Mouse (Mus musculus): ENCODE data around the gene Clec4b1. TPM values are rescaled to one million over a fixed set of nuclear protein-coding genes. Genes with fewer than 3 reads are reported as not detected.
"Not testable (repeated sequence)": the region's sequence is repeated elsewhere in the genome, so short reads cannot be mapped to it uniquely, and the experiment has no call there.

Clec4b1 gene
- not detected in 2 replicates for polyA plus RNA-seq (2014; fragmentation: Nextera tagmentation; extraction: Ambion mirVana)

- Histone ChIP-seq H3K36me3 (ENCODE audit: control insufficient read depth, insufficient read depth, low read length) (no peaks in the 10 kb centered on the region), H3K9ac (replicated peaks; ENCODE audit: low read depth, low read length) (no peak within 1 kb of the TSS), H3K27ac (ENCODE audit: low read depth, low read length) (no peak within 1 kb of the TSS), H3K4me3 (ENCODE audit: low read depth, low read length) (no peak within 1 kb of the TSS), H3K4me1 (ENCODE audit: control insufficient read depth, insufficient read depth, low read length) (no peaks in the 10 kb centered on the region), H3K9me3 (ENCODE audit: control insufficient read depth, low read length) (no peaks in the 10 kb centered on the region; the same call in 1 of the 2 replicates), H3K27me3 (ENCODE audit: control insufficient read depth, insufficient read depth, low read length) (no peaks in the 10 kb centered on the region), H3K4me2 (ENCODE audit: low read depth, low read length) (no peak within 1 kb of the TSS)
- ATAC-seq (ENCODE audit: low read depth) = no peak
- 89% methylated on average over 2 of the region's 2 CpGs for WGBS
Observed at GRCm38 (mm10) chr6:123049742-123050372, at the start of gene Clec4b1. Gene Clec4b1 (plus strand): TSS chr6:123049962.

DNA sequence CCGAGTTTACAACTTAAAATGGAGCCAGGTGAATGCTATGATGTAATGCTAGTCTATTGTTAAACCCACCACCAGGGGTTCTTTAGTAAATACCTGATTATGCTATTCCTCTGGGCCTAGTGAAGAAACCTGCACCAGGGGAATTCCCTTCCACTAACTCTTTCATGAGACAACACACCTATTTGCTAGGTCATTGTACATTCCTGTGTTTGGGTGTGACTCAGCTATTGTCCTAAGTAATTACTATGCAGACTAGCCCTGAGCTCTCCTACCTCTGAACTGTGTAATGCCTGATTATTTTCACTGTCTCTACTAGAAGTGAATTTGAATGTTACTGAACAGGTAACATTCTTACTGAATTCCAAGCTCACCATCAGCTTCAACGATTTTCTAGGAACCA, 45.1 kb upstream of the Clec4b1 start:
- not testable (repeated sequence) for H3K27me3 ChIP-seq (ENCODE audit: control insufficient read depth, insufficient read depth, low read length); H3K4me3 ChIP-seq (ENCODE audit: low read depth, low read length); H3K9ac ChIP-seq (replicated peaks; ENCODE audit: low read depth, low read length); H3K9me3 ChIP-seq (ENCODE audit: control insufficient read depth, low read length); H3K27ac ChIP-seq (ENCODE audit: low read depth, low read length); H3K36me3 ChIP-seq (ENCODE audit: control insufficient read depth, insufficient read depth, low read length); H3K4me2 ChIP-seq (ENCODE audit: low read depth, low read length); H3K4me1 ChIP-seq (ENCODE audit: control insufficient read depth, insufficient read depth, low read length); ATAC-seq (ENCODE audit: low read depth)
- 84% methylated on average over 2 of the region's 2 CpGs for WGBS

DNA sequence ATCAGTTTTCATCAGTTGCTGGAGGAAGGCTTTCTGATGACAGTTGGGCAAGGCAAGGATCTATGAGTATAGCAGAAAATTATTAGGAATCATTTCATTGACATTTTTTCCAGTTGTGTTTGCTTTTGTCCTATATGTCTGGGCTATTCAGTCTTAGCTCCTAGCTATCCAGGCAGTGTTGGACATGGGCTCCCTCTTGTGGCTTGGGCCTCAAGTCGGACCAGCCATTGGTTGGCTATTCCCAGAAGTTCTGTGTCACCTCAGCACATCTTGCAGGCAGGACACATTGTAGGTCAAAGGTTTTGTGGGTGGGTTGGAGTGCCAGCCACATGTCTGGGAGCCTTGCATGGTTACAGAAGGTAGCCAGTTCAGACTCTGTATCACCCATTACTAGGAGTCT, 44.2 kb upstream of the Clec4b1 start:
- H3K9ac ChIP-seq (replicated peaks; ENCODE audit: low read depth, low read length) = no peak overlapping the region
- no peak for ATAC-seq (ENCODE audit: low read depth)
- 68% methylated on average over 1 of the region's 1 CpGs for WGBS
- no peaks in the 10 kb centered on the region for H3K36me3 ChIP-seq (ENCODE audit: control insufficient read depth, insufficient read depth, low read length)
- no peak overlapping the region for H3K4me2 ChIP-seq (ENCODE audit: low read depth, low read length)
- H3K27me3 ChIP-seq (ENCODE audit: control insufficient read depth, insufficient read depth, low read length) = no peaks in the 10 kb centered on the region
- H3K4me1 ChIP-seq (ENCODE audit: control insufficient read depth, insufficient read depth, low read length) = no peaks in the 10 kb centered on the region
- no peak overlapping the region for H3K4me3 ChIP-seq (ENCODE audit: low read depth, low read length)
- no peak overlapping the region for H3K27ac ChIP-seq (ENCODE audit: low read depth, low read length)
- H3K9me3 ChIP-seq (ENCODE audit: control insufficient read depth, low read length) = no peaks in the 10 kb centered on the region

DNA sequence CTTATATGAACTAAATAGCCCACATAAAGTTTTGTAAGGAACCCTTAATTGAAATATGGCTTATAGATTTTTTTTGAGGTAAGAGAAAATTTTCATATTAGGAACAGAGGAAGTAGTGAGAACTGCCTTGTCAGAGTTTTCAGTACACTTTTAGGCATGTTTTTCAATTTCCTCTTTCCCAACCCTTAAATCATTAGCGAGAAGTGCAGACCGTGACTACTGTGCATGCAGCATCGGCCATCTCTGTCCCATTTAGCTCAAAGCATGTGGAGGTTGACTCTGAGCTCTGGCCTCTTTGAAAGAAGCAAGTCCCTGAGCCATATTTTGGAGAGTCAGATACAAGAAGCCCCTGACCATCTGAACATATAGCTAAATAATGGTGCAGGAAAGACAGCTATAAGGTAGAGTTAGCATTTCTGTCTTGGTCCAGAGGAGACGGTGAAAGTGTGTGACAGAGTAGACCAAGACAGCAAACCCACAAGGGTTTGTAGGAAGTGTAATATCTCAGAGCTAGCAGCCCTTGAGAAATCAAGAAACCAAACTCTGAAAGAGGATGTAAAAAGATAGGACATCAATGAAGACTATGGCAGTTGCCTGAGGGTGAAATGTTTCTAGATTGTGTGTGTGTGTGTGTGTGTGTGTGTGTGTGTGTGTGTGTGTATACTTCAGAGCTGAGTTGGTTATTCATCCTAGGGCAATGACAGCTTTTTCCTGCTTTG, 45.5 kb downstream of the Clec4b1 start:
- 88% methylated on average over 4 of the region's 4 CpGs for WGBS

DNA sequence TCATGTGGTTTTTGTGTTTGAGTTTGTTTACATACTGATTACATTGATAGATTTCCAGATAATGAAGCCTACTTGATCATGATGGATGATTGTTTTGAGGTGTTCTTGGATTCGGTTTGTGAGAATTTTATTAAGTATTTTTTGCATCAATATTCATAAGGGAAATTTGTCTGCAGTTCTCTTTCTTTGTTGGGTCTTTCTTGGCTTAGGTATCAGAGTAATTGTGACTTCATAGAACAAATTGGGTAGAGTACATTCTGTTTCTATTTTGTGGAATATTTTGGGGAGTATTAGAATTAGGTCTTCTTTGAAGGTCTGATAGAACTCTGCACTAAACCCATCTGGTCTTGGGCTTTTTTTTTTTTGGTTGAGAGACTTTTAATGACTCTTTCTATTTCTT, 56.4 kb downstream of the Clec4b1 start, which contains the start of gene Clec4a2:
TSS of gene Clec4a2 (plus strand) at position 301 of the 400 bp plus-strand sequence.
- not testable (repeated sequence) for H3K4me2 ChIP-seq (ENCODE audit: low read depth, low read length); ATAC-seq (ENCODE audit: low read depth)
- 65% methylated on average over 1 of the region's 1 CpGs for WGBS

More for the DNA sequence above, 45.5 kb downstream of the Clec4b1 start:
- Histone ChIP-seq H3K4me2 (ENCODE audit: low read depth, low read length) (no peak overlapping the region), H3K36me3 (ENCODE audit: control insufficient read depth, insufficient read depth, low read length) (no peaks in the 10 kb centered on the region), H3K27ac (ENCODE audit: low read depth, low read length) (no peak overlapping the region), H3K4me1 (ENCODE audit: control insufficient read depth, insufficient read depth, low read length) (no peaks in the 10 kb centered on the region), H3K27me3 (ENCODE audit: control insufficient read depth, insufficient read depth, low read length) (no peaks in the 10 kb centered on the region), H3K9ac (replicated peaks; ENCODE audit: low read depth, low read length) (no peak overlapping the region), H3K9me3 (ENCODE audit: control insufficient read depth, low read length) (no peaks in the 10 kb centered on the region), H3K4me3 (ENCODE audit: low read depth, low read length) (no peak overlapping the region)
- ATAC-seq (ENCODE audit: low read depth) = no peak

More for the DNA sequence above, 56.4 kb downstream of the Clec4b1 start, which contains the start of gene Clec4a2:
- not testable (repeated sequence) for H3K4me1 ChIP-seq (ENCODE audit: control insufficient read depth, insufficient read depth, low read length); H3K27me3 ChIP-seq (ENCODE audit: control insufficient read depth, insufficient read depth, low read length); H3K9ac ChIP-seq (replicated peaks; ENCODE audit: low read depth, low read length); H3K36me3 ChIP-seq (ENCODE audit: control insufficient read depth, insufficient read depth, low read length); H3K9me3 ChIP-seq (ENCODE audit: control insufficient read depth, low read length); H3K27ac ChIP-seq (ENCODE audit: low read depth, low read length); H3K4me3 ChIP-seq (ENCODE audit: low read depth, low read length)

Other genes starting within 250 kb of the Clec4b1 start
- 44.3 and 45.4 TPM in 2 replicates for gene Slc2a3, start 248.3 kb upstream of the Clec4b1 start, polyA plus RNA-seq (2014; fragmentation: Nextera tagmentation; extraction: Ambion mirVana)
- 8.8 and 9.8 TPM in 2 replicates for gene Foxj2, start 230.0 kb upstream of the Clec4b1 start, polyA plus RNA-seq (2014; fragmentation: Nextera tagmentation; extraction: Ambion mirVana)
- gene C3ar1, start 193.8 kb upstream of the Clec4b1 start, polyA plus RNA-seq (2014; fragmentation: Nextera tagmentation; extraction: Ambion mirVana) = 0.72 and 2.7 TPM in 2 replicates
- 172 and 177 TPM in 2 replicates for gene Necap1, start 175.5 kb upstream of the Clec4b1 start, polyA plus RNA-seq (2014; fragmentation: Nextera tagmentation; extraction: Ambion mirVana)
- gene Clec4a1, start 128.1 kb upstream of the Clec4b1 start, polyA plus RNA-seq (2014; fragmentation: Nextera tagmentation; extraction: Ambion mirVana) = 0.13 and 1.5 TPM in 2 replicates
- 0.99 TPM in 1 of 2 replicates, not detected in the other for gene Clec4a3, start 97.4 kb upstream of the Clec4b1 start, polyA plus RNA-seq (2014; fragmentation: Nextera tagmentation; extraction: Ambion mirVana)
- not detected in 2 replicates for gene Clec4a4, start 59.6 kb upstream of the Clec4b1 start, polyA plus RNA-seq (2014; fragmentation: Nextera tagmentation; extraction: Ambion mirVana)
- 2.3 TPM in 1 of 2 replicates, not detected in the other for gene Clec4a2, start 56.5 kb downstream of the Clec4b1 start, polyA plus RNA-seq (2014; fragmentation: Nextera tagmentation; extraction: Ambion mirVana)
- gene Clec4b2, start 122.9 kb downstream of the Clec4b1 start, polyA plus RNA-seq (2014; fragmentation: Nextera tagmentation; extraction: Ambion mirVana) = not detected in 2 replicates
- gene Clec4n, start 179.9 kb downstream of the Clec4b1 start, polyA plus RNA-seq (2014; fragmentation: Nextera tagmentation; extraction: Ambion mirVana) = 0.79 TPM in 1 of 2 replicates, not detected in the other
- gene Clec4d, start 212.1 kb downstream of the Clec4b1 start, polyA plus RNA-seq (2014; fragmentation: Nextera tagmentation; extraction: Ambion mirVana) = not detected in 2 replicates
- not detected in 2 replicates for gene Clec4e, start 239.9 kb downstream of the Clec4b1 start, polyA plus RNA-seq (2014; fragmentation: Nextera tagmentation; extraction: Ambion mirVana)